Mouse (Mus musculus): ENCODE results near the gene Arl6ip4.

DNA sequence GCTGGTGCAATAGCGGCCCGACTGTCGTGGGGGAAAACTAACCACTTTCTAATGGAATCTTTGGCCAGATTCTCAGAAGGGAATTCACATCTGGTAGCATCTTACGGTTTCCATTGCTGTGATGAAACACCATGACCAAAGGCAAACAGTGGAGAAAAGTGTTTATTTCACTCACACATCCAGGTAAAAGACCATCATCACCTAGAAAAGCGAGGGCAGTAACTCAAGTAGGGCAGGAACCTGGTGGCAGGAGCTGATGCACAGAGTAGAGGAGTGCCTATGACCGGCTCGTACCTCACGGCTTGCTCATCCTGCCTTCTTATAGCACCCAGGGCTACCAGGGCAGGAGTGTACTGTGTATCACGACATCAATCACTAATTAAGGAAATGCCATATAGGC lies 12.3 kb upstream of the Arl6ip4 start:
- TF ChIP-seq POLR2A (IDR thresholded peaks at IDR 0.05; ENCODE audit: low read depth, low read length) (no peak), CTCF (IDR thresholded peaks at IDR 0.05; ENCODE audit: extremely low read depth, insufficient read depth, insufficient read length, insufficient replicate concordance) (no peak)

Measured in spleen, adult 2 months (tissue).